Mouse (Mus musculus) left cerebral cortex, adult 8-10 months (tissue): ENCODE data around the gene Cdk15. TPM values are rescaled to one million over a fixed set of nuclear protein-coding genes. Genes with fewer than 3 reads are reported as not detected.

Experiments
- total RNA-seq, 4 experiments: library from RNA; stranded (reverse); gene quantifications; 2 replicates each; pipeline ENCODE4 v1.2.4; 2022

The Cdk15 gene
- total RNA-seq, 4 experiments from 2014 or later: 0.30 to 1.3 (median 0.66) TPM

Other genes with a start within 250 kb of the Cdk15 start
- gene C2cd6, start 162.0 kb upstream of the Cdk15 start, total RNA-seq: not detected
- gene Tmem237, start 136.5 kb upstream of the Cdk15 start, total RNA-seq: 10 to 100 TPM; 27.3 to 35.2 (median 30.9) TPM
- 1 to 10 TPM in 3 of 4 experiments, under 1 TPM in 1; 0.78 to 1.7 (median 1.6) TPM for gene Mpp4, start 93.5 kb upstream of the Cdk15 start, total RNA-seq
- 10 to 100 TPM; 30.2 to 36.6 (median 31.0) TPM for gene Als2, start 19.7 kb upstream of the Cdk15 start, total RNA-seq
- 1 to 10 TPM; 7.7 to 9.5 (median 8.2) TPM for gene Fzd7, start 225.5 kb downstream of the Cdk15 start, total RNA-seq